Mouse (Mus musculus) heart, postnatal 0 days (tissue): ENCODE results near the gene Knop1.

ENCODE experiments used
- CTCF ChIP-seq: IDR thresholded peaks from 2 replicates; pipeline ENCODE4 v1.5.1; 2016; ENCODE audit warnings: antibody characterized with exemption, control low read depth, low read depth
- EP300 ChIP-seq: IDR thresholded peaks from 2 replicates; pipeline ENCODE4 v1.6.1; 2016; ENCODE audit warnings: antibody characterized with exemption, low read depth

GRCm38 (mm10) chr7:118884969-118885368 lies 28.9 kb upstream of the Knop1 start:
- no peak for TF ChIP-seq CTCF
- TF ChIP-seq EP300 = no peak
